Mouse (Mus musculus) liver, adult 2 months (tissue): Measurements from ENCODE around the gene D17H6S53E. TPM values are rescaled to one million over a fixed set of nuclear protein-coding genes. Genes with fewer than 3 reads are reported as not detected.

Experiments used
- DNase-seq: peaks from one replicate; pipeline ENCODE4 v3.0.0-alpha.2; 2011; ENCODE audit warnings: low read depth, low spot score; ENCODE audit errors: extremely low read depth
- H3K27ac ChIP-seq: fragments of 200-500 bp; replicated peaks from 2 replicates; pipeline ENCODE4 v1.5.1; 2012; ENCODE audit warnings: low read depth, mild to moderate bottlenecking, control low read depth, inconsistent platforms, low read length; ENCODE audit not compliant: insufficient read depth
- H3K27me3 ChIP-seq: fragments of 200-500 bp; 2 replicates; pipeline ENCODE4 v1.6.1; 2012; ENCODE audit warnings: mild to moderate bottlenecking, moderate library complexity, low read length, inconsistent platforms; ENCODE audit not compliant: control insufficient read depth, insufficient read depth
- H3K36me3 ChIP-seq: fragments of 200-500 bp; 2 replicates; pipeline ENCODE4 v1.6.1; 2012; ENCODE audit warnings: low read length, inconsistent platforms; ENCODE audit not compliant: control insufficient read depth, insufficient read depth
- H3K4me1 ChIP-seq: fragments of 200-500 bp; 2 replicates; pipeline ENCODE4 v1.6.1; 2011; ENCODE audit warnings: low read length; ENCODE audit not compliant: control insufficient read depth, insufficient read depth
- H3K4me3 ChIP-seq: fragments of 200-500 bp; 2 replicates; pipeline ENCODE4 v1.5.1; 2011; ENCODE audit warnings: low read depth, mild to moderate bottlenecking, control low read depth, low read length, moderate library complexity; ENCODE audit not compliant: insufficient read depth
- H3K79me2 ChIP-seq: fragments of 200-500 bp; 2 replicates; pipeline ENCODE4 v1.6.1; 2012; ENCODE audit warnings: inconsistent platforms, mild to moderate bottlenecking, low read length, moderate library complexity; ENCODE audit not compliant: control insufficient read depth, insufficient read depth
- H3K9ac ChIP-seq: fragments of 200-500 bp; 2 replicates; pipeline ENCODE4 v1.6.1; 2012; ENCODE audit warnings: low read depth, mild to moderate bottlenecking, control low read depth, inconsistent platforms, low read length
- CTCF ChIP-seq: fragments of 200-500 bp; IDR thresholded peaks from 2 replicates; pipeline ENCODE4 v1.5.1; 2011; ENCODE audit warnings: low read depth, low read length, control low read depth
- POLR2A ChIP-seq: fragments of 200-500 bp; IDR thresholded peaks from 2 replicates; pipeline ENCODE4 v1.6.1; 2011; ENCODE audit warnings: low read length, control low read depth; ENCODE audit not compliant: insufficient read depth; ENCODE audit errors: extremely low read depth
- WGBS: fragments of 180-500 bp; shearing (Covaris S2); methylation state at CpG from one replicate; pipeline ENCODE4 v1.1.7; 2018; 5-methylcytosine and 5-hydroxymethylcytosine counted together
- polyA plus RNA-seq: library from polyadenylated mRNA; depleted of rRNA; stranded (reverse); fragments of >200 nt; gene quantifications from 2 replicates; pipeline ENCODE4 v1.2.3, GENCODE M21; 2012
- total RNA-seq: library from RNA; depleted of rRNA; stranded (reverse); fragments of >200 nt; gene quantifications from 2 replicates; pipeline ENCODE4 v1.2.3, GENCODE M21; 2014

D17H6S53E gene
- total and polyA plus RNA-seq, 2 experiments: 9.8 to 18.3 TPM

DNA sequence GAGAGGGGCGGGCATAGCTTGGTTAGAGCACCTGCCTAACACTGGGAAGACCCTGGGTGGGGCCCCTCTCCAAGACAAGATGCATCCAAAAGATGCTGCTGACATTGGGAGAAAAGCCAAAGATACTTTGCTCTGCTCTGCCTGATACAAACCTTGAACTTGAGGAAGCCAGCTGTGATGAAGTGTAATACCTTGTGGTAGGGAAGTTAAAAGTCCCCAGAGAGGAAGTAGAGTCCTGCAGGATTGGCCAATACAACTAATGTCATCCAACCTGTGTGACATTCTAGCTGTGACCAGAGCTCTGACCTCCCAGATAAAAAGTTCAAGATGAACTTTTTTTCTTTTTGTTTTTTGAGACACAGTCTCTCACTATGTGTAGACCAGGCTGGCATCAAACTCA, 1.1 kb upstream of the D17H6S53E start:
- peaks cover 20% of the 10 kb centered on the region for H3K4me1 ChIP-seq
- no peak overlapping the region for H3K4me3 ChIP-seq
- no peak for DNase-seq
- WGBS: 100% methylated on average over 1 of the region's 1 CpGs
- H3K27me3 ChIP-seq: no peaks in the 10 kb centered on the region
- H3K36me3 ChIP-seq: peaks cover 7% of the 10 kb centered on the region; the same call in 1 of the 2 replicates
- H3K27ac ChIP-seq: peak overlapping the region; percentile 94
- TF ChIP-seq POLR2A (no peak), CTCF (no peak)
- H3K9ac ChIP-seq: no peak overlapping the region
- peaks cover 24% of the 10 kb centered on the region for H3K79me2 ChIP-seq

DNA sequence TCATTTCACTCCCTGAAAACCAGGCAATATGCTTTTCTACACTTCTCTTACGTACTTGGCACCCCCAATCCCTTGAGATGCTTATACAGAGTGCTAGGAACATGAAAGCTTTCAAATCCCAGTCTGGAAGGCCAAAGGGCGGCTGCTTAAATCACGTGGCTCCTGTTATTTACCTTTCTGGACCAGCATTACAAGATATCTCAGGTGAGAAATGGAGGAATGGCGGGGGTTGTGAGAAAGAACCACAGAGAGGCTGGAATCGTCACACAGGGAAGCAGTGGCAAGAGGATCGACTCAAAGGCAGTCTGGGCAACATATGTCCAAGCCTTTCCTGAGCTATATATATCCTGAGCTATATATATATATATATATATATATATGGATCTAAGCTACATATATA, 595 bp upstream of the D17H6S53E start:
- peaks cover 20% of the 10 kb centered on the region for H3K4me1 ChIP-seq

DNA sequence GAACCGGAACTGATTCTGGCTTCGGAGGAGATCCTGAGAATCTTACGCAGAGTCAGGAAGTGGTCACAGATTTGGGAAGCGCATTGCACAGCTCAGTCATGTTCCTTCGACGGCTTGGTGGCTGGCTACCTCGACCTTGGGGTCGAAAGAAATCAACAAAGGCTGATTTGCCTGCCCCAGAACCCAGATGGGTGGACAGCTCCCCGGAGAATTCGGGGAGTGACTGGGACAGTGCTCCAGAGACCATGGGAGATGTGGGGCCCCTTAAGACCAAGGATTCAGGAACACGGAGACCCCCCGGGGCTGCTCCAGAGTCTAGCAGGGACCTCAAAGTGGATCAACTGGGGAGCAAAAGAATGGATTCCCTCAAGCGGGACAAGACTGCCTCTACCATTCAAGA, 844 bp downstream of the D17H6S53E start:
- no peak for DNase-seq
- H3K4me3 ChIP-seq: peak overlapping the region; percentile 95; the same call in 1 of the 2 replicates
- H3K4me1 ChIP-seq: peaks cover 21% of the 10 kb centered on the region
- 42% methylated on average over 13 of the region's 13 CpGs for WGBS
- H3K9ac ChIP-seq: peak overlapping the region; percentile 92
- H3K79me2 ChIP-seq: peaks cover 18% of the 10 kb centered on the region; the same call in 1 of the 2 replicates
- TF ChIP-seq POLR2A: no peak
- no peak for TF ChIP-seq CTCF
- peaks cover 11% of the 10 kb centered on the region; the same call in 1 of the 2 replicates for H3K36me3 ChIP-seq
- peak overlapping the region; percentile 94 for H3K27ac ChIP-seq
- H3K27me3 ChIP-seq: no peaks in the 10 kb centered on the region

More for the DNA sequence above, 595 bp upstream of the D17H6S53E start:
- Histone ChIP-seq H3K79me2 (peaks cover 22% of the 10 kb centered on the region), H3K9ac (peak overlapping the region; percentile 92), H3K27ac (peak overlapping the region; percentile 94), H3K36me3 (peaks cover 11% of the 10 kb centered on the region; the same call in 1 of the 2 replicates), H3K27me3 (no peaks in the 10 kb centered on the region), H3K4me3 (peak overlapping the region; percentile 95)
- TF ChIP-seq POLR2A (0 out of 2 replicates have a peak, but pooled peaks have one; percentile 23), CTCF (no peak)
- DNase-seq: peak; percentile 80
- 18% methylated on average over 6 of the region's 6 CpGs for WGBS

DNA sequence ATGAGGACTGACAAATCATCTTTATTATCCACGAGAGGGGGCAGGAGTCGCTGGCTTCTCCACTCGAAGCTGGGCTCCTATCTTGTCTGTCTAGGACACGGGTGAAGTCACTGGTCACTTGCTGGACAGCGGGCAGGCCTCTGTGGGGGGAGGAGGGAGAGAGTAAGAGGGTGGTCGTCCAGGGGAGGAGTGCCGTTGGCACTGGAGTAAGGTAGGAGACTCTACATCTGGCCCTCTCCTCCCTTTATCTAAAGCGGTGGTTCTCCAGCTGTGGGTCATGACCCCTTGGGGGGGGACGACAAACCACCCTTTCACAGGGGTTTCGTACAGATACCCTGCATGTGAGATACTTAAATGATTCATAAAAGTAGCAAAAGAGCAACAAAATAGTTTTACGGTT, 2.8 kb downstream of the D17H6S53E start:
- peaks cover 15% of the 10 kb centered on the region; the same call in 1 of the 2 replicates for H3K79me2 ChIP-seq
- H3K27ac ChIP-seq: no peak overlapping the region
- H3K4me1 ChIP-seq: peaks cover 25% of the 10 kb centered on the region
- no peaks in the 10 kb centered on the region for H3K27me3 ChIP-seq
- TF ChIP-seq CTCF (no peak), POLR2A (no peak)
- no peak overlapping the region for H3K9ac ChIP-seq
- no peak overlapping the region for H3K4me3 ChIP-seq
- no peak for DNase-seq
- H3K36me3 ChIP-seq: peaks cover 7% of the 10 kb centered on the region; the same call in 1 of the 2 replicates
- WGBS: 63% methylated on average over 11 of the region's 11 CpGs

DNA sequence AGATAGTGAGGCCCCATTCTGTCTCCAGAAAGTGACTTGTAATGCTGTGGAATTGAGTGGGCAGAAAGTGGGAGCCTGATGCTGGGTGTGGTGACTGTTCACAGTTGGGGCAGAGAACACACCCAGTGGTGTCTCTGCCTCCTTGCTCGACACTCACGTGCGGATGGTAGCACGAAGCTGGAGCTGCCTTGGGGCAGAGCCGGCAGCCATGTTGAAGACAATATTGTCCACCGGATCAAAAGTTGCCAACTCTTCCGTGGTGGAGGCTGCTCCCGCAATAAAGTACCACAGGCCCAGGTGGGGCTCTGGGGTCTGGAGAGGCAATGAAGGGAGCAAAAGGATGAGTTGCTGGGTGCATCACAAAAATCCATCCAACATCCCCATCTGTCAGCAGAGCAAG, 4.9 kb downstream of the D17H6S53E start:
- Histone ChIP-seq H3K9ac (peak overlapping the region; percentile 80), H3K79me2 (peaks cover 19% of the 10 kb centered on the region; the same call in 1 of the 2 replicates), H3K27ac (peak overlapping the region; percentile 85), H3K4me3 (peak overlapping the region; percentile 69), H3K36me3 (peaks cover 7% of the 10 kb centered on the region; the same call in 1 of the 2 replicates), H3K27me3 (no peaks in the 10 kb centered on the region), H3K4me1 (peaks cover 19% of the 10 kb centered on the region)
- DNase-seq: no peak
- 23% methylated on average over 8 of the region's 8 CpGs for WGBS
- TF ChIP-seq POLR2A (no peak), CTCF (no peak)

DNA sequence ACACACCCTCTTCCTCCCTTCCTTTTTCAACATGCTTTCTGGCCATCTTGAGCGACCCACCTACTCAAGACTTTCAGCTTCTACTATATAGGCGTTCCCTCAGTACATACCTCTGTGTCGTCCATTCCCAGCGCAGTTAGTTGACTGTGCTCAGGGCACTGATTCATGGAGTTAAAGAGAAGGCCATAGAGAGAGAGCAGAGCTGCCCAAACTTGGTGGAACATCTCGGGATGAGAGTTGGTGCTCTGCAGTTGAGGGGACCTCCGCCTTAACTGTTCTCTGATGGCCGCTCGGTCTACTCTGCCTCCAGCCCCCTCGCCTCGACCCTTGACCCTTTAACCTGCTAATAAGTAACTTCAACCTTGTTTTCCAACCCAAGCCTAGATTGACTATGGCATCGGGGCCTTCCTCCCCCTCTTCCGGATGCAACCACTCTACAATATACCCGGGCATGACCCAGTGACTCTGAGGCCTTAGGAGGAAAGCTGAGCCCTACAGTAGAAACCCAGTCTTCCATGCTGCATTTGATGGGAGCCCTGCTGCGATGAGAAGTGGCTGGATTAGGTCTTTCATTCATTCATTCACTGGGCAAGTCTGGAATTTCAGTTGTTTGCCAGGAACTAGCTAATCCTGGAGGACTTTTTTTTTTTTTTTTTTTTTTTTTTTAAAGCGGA, 5.5 kb downstream of the D17H6S53E start, which contains the start of gene Apom:
TSS of gene Apom (minus strand) at position 551 of the 674 bp plus-strand sequence.
- Histone ChIP-seq H3K9ac (peak within 1 kb of the TSS; percentile 80), H3K4me3 (peak within 1 kb of the TSS; percentile 69), H3K36me3 (peaks cover 7% of the 10 kb centered on the region; the same call in 1 of the 2 replicates), H3K27me3 (no peaks in the 10 kb centered on the region), H3K27ac (peak within 1 kb of the TSS; percentile 85), H3K79me2 (peaks cover 23% of the 10 kb centered on the region; the same call in 1 of the 2 replicates), H3K4me1 (peaks cover 20% of the 10 kb centered on the region)
- WGBS: 25% methylated on average over 15 of the region's 15 CpGs
- peak; percentile 70 for DNase-seq
- TF ChIP-seq CTCF: no peak
- peak; percentile 46; the same call in 1 of the 2 replicates for TF ChIP-seq POLR2A
